Mouse (Mus musculus) G1E (cell line): ENCODE measurements around the gene Inava.

Experiments
- CTCF ChIP-seq: IDR thresholded peaks from 2 replicates; pipeline ENCODE4 v1.5.1; 2012; ENCODE audit warnings: low read depth, low read length, inconsistent platforms, mixed read lengths
- GATA1 ChIP-seq: IDR thresholded peaks from 2 replicates; pipeline ENCODE4 v1.6.1; 2012; ENCODE audit warnings: borderline replicate concordance, low read length, inconsistent platforms, mixed read lengths

- TF ChIP-seq GATA1 (no peak), CTCF (no peak)
Measured at GRCm38 (mm10) chr1:136244469-136244868, 10.4 kb upstream of the Inava start.
